Mouse (Mus musculus) embryonic facial prominence, embryonic 15.5 days (tissue): Measurements from ENCODE around the gene Gm10024. TPM values are rescaled to one million over a fixed set of nuclear protein-coding genes. Genes with fewer than 3 reads are reported as not detected.
"Not testable (repeated sequence)": the region's sequence is repeated elsewhere in the genome, so short reads cannot be mapped to it uniquely, and the experiment has no call there.

Experiments used
- ATAC-seq: fragments of 200-750 bp; cut with Nextera tagmentation; 2 replicates; pipeline ENCODE4 v1.8.0; 2017; ENCODE audit warnings: low read depth, moderate TSS enrichment; ENCODE audit not compliant: insufficient number of reproducible peaks, low FRiP score, low TSS enrichment
- H3K27ac ChIP-seq: fragments of 300-500 bp; sonication (generic); replicated peaks from 2 replicates; pipeline ENCODE4 v1.5.1; 2015; ENCODE audit warnings: mild to moderate bottlenecking, inconsistent platforms
- H3K27me3 ChIP-seq: fragments of 300-500 bp; sonication (generic); 2 replicates; pipeline ENCODE4 v1.6.1; 2015; ENCODE audit warnings: inconsistent platforms
- H3K36me3 ChIP-seq: fragments of 300-500 bp; sonication (generic); 2 replicates; pipeline ENCODE4 v1.6.1; 2015; ENCODE audit warnings: mild to moderate bottlenecking, inconsistent platforms
- H3K4me1 ChIP-seq: fragments of 300-500 bp; sonication (generic); 2 replicates; pipeline ENCODE4 v1.6.1; 2015; ENCODE audit warnings: inconsistent platforms
- H3K4me2 ChIP-seq: fragments of 300-500 bp; sonication (generic); replicated peaks from 2 replicates; pipeline ENCODE4 v1.6.1; 2015; ENCODE audit warnings: mild to moderate bottlenecking, inconsistent platforms
- H3K4me3 ChIP-seq: fragments of 300-500 bp; sonication (generic); replicated peaks from 2 replicates; pipeline ENCODE4 v1.5.1; 2015; ENCODE audit warnings: mild to moderate bottlenecking, inconsistent platforms
- H3K9ac ChIP-seq: fragments of 300-500 bp; sonication (generic); 2 replicates; pipeline ENCODE4 v1.6.1; 2015; ENCODE audit warnings: inconsistent platforms
- H3K9me3 ChIP-seq: fragments of 300-500 bp; sonication (generic); replicated peaks from 2 replicates; pipeline ENCODE4 v1.6.1; 2016; ENCODE audit warnings: inconsistent platforms
- WGBS: fragments of 180-500 bp; shearing (Covaris S2); methylation state at CpG from one replicate; pipeline ENCODE4 v1.1.7; 2015; 5-methylcytosine and 5-hydroxymethylcytosine counted together
- polyA plus RNA-seq: library from polyadenylated mRNA; unstranded; fragments of >200 nt; fragmentation: Nextera tagmentation; extraction: Ambion mirVana; gene quantifications from 2 replicates; pipeline ENCODE4 v1.2.1, GENCODE M21; 2015

Gene Gm10024
- polyA plus RNA-seq, 1 experiment from 2014 or later: 2.8 TPM

GRCm38 (mm10) chr10:77735928-77736327, 24.7 kb downstream of the Gm10024 start:
- Histone ChIP-seq H3K9ac (no peak overlapping the region), H3K4me3 (no peak overlapping the region), H3K36me3 (no peaks in the 10 kb centered on the region), H3K27me3 (no peaks in the 10 kb centered on the region), H3K4me2 (no peak overlapping the region), H3K9me3 (no peaks in the 10 kb centered on the region), H3K4me1 (no peaks in the 10 kb centered on the region), H3K27ac (no peak overlapping the region)
- WGBS: 68% methylated on average over 1 of the region's 1 CpGs
- no peak for ATAC-seq

GRCm38 (mm10) chr10:77738929-77739328, 27.7 kb downstream of the Gm10024 start:
- Histone ChIP-seq H3K9me3 (no peaks in the 10 kb centered on the region), H3K4me2 (no peak overlapping the region), H3K36me3 (no peaks in the 10 kb centered on the region), H3K4me1 (0 out of 2 replicates have a peak, but pooled peaks cover 4% of the 10 kb centered on the region), H3K9ac (no peak overlapping the region), H3K27ac (no peak overlapping the region), H3K27me3 (no peaks in the 10 kb centered on the region), H3K4me3 (no peak overlapping the region)
- ATAC-seq: no peak
- 88% methylated on average over 4 of the region's 4 CpGs for WGBS

DNA sequence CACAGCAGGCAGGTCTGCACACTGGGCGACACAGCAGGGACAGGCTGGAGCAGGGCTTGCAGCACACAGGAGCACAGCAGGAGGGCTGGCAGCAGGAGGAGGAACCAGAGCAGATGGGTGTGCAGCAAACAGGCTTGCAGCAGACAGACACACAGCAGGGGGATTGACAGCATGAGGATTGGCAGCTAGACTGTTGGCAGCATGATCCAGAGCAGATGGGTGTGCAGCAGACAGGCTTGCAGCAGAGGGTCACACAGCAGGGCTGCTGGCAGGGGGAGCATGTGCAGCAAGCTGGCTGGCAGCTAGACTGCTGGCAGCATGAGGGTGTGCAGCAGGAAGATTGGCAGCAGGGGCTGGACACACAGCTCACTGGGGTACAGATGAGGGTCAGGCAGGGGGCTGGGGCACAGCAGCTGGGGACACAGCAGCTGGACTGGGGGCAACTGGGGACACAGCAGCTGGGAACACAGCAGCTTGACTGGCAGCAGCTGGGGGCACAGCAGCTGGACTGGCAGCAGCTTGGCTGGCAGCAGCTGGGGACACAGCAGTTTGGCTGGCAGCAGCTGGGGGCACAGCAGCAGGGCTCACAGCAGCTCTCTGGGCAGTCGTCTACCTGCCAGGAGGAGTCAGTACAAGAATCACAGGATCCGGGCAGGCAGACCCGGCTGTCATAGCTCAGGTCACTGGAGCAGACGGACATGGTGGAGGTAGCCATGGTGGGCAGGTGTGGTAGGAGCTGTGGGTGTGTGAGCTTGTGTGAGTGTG, 30.8 kb downstream of the Gm10024 start, which contains the start of gene Gm18596:
Gene Gm18596 (minus strand): TSS at position 715 of the 765 bp plus-strand sequence.
- H3K27ac ChIP-seq, H3K27me3 ChIP-seq, ATAC-seq, H3K36me3 ChIP-seq, H3K4me3 ChIP-seq, H3K4me1 ChIP-seq, H3K9me3 ChIP-seq, H3K4me2 ChIP-seq, H3K9ac ChIP-seq: not testable (repeated sequence)
- WGBS: 55% methylated on average over 5 of the region's 5 CpGs

GRCm38 (mm10) chr10:77750686-77751085, 39.4 kb downstream of the Gm10024 start:
- ATAC-seq, H3K36me3 ChIP-seq, H3K4me1 ChIP-seq, H3K4me3 ChIP-seq, H3K9me3 ChIP-seq, H3K4me2 ChIP-seq, H3K27ac ChIP-seq, H3K27me3 ChIP-seq, H3K9ac ChIP-seq: not testable (repeated sequence)
- 78% methylated on average over 1 of the region's 1 CpGs for WGBS

DNA sequence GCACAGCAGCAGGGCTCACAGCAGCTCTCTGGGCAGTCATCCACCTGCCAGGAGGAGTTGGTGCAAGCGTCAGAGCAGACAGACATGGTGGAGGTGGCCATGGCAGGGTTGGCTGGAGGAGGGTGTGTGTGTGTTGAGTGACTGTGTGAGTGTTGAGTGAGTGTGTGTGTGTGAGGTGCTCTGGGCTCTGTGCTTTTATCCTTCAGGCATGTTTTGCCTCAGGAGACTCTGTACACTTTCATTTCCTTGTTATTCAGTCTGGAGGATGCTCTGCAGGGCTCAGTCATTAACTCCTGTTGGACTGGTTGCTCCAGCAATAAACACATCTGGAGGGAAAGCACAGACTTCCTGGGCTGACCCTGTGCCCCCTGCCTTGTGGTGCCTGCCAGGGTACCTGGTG, 40.0 kb downstream of the Gm10024 start, which contains the start of gene Gm9736:
Gene Gm9736 (minus strand): TSS at position 101 of the 400 bp plus-strand sequence.
- not testable (repeated sequence) for H3K27me3 ChIP-seq, H3K36me3 ChIP-seq, H3K4me3 ChIP-seq, H3K27ac ChIP-seq, H3K4me1 ChIP-seq, H3K9ac ChIP-seq, H3K4me2 ChIP-seq, ATAC-seq, H3K9me3 ChIP-seq
- 47% methylated on average over 1 of the region's 1 CpGs for WGBS

DNA sequence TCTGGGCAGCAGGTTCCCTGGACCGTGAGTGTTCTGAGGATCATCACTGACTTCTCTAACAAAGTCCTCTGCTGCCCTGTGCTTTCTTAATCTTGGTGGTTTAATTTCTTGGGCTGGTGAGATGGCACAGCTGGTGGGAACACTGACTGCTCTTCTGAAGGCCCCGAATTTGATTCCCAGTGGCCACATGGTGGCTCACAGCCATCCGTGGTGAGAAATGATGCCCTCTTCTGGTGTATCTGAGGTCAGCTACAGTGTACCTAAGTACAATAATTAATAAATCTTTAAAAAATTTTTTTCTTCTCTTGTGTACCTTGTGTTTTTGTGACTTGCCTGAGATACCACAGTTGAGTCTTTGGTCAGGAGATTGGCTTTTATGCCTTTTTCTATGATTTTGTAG, 41.1 kb downstream of the Gm10024 start:
- not testable (repeated sequence) for H3K9ac ChIP-seq, H3K4me2 ChIP-seq, H3K4me1 ChIP-seq, H3K27ac ChIP-seq, H3K36me3 ChIP-seq, H3K4me3 ChIP-seq, ATAC-seq, H3K9me3 ChIP-seq, H3K27me3 ChIP-seq
- WGBS: 57% methylated on average over 3 of the region's 3 CpGs

GRCm38 (mm10) chr10:77753448-77753847, 42.2 kb downstream of the Gm10024 start:
- Histone ChIP-seq H3K27me3 (no peaks in the 10 kb centered on the region), H3K27ac (no peak overlapping the region), H3K4me3 (no peak overlapping the region), H3K9me3 (no peaks in the 10 kb centered on the region), H3K9ac (no peak overlapping the region), H3K4me1 (no peaks in the 10 kb centered on the region), H3K36me3 (no peaks in the 10 kb centered on the region), H3K4me2 (no peak overlapping the region)
- no peak for ATAC-seq

- not testable (repeated sequence) for H3K4me3 ChIP-seq, H3K9me3 ChIP-seq, H3K4me1 ChIP-seq, ATAC-seq, H3K27ac ChIP-seq, H3K27me3 ChIP-seq, H3K36me3 ChIP-seq, H3K9ac ChIP-seq, H3K4me2 ChIP-seq
- WGBS: 80% methylated on average over 1 of the region's 1 CpGs
Observed at GRCm38 (mm10) chr10:77759582-77759981, 48.3 kb downstream of the Gm10024 start, which contains the start of gene Gm3233. TSS of gene Gm3233 (minus strand) at chr10:77759682.

Other genes starting within 250 kb of the Gm10024 start
- 37.5 and 38.8 TPM in 2 replicates for gene Fam207a, start 195.7 kb upstream of the Gm10024 start, polyA plus RNA-seq
- 2.8 and 3.3 TPM in 2 replicates for gene Itgb2, start 181.2 kb upstream of the Gm10024 start, polyA plus RNA-seq
- 135 and 136 TPM in 2 replicates for gene Pttg1ip, start 129.7 kb upstream of the Gm10024 start, polyA plus RNA-seq
- gene Sumo3, start 105.4 kb upstream of the Gm10024 start, polyA plus RNA-seq: 323 and 339 TPM in 2 replicates
- 3.1 TPM in 1 of 2 replicates, not detected in the other for gene Gm49325, start 105.3 kb upstream of the Gm10024 start, polyA plus RNA-seq
- 92.2 and 102 TPM in 2 replicates for gene Ube2g2, start 89.2 kb upstream of the Gm10024 start, polyA plus RNA-seq
- 3.3 and 3.4 TPM in 2 replicates for gene Tspear, start 24.9 kb upstream of the Gm10024 start, polyA plus RNA-seq
- 0.60 and 0.85 TPM in 2 replicates for gene Gm19402, start 20.7 kb upstream of the Gm10024 start, polyA plus RNA-seq
- gene Gm9508, start 14.2 kb upstream of the Gm10024 start, polyA plus RNA-seq: 1.0 and 1.9 TPM in 2 replicates
- gene Gm10272, start 4.8 kb upstream of the Gm10024 start, polyA plus RNA-seq: 0.59 TPM in 1 of 2 replicates, not detected in the other
- gene Gm10142, start 4.3 kb downstream of the Gm10024 start, polyA plus RNA-seq: 0.56 and 1.5 TPM in 2 replicates
- 1.1 and 1.8 TPM in 2 replicates for gene Krtap12-1, start 9.1 kb downstream of the Gm10024 start, polyA plus RNA-seq
- 0.75 and 1.2 TPM in 2 replicates for gene Gm10100, start 15.0 kb downstream of the Gm10024 start, polyA plus RNA-seq
- gene Gm18596, start 31.2 kb downstream of the Gm10024 start, polyA plus RNA-seq: 1.5 and 1.7 TPM in 2 replicates
- 1.5 and 1.9 TPM in 2 replicates for gene Gm9736, start 39.9 kb downstream of the Gm10024 start, polyA plus RNA-seq
- gene Gm3233, start 48.2 kb downstream of the Gm10024 start, polyA plus RNA-seq: 0.41 and 0.77 TPM in 2 replicates
- gene Gm3238, start 59.9 kb downstream of the Gm10024 start, polyA plus RNA-seq: 0.92 TPM in 1 of 2 replicates, not detected in the other
- 1.3 and 1.7 TPM in 2 replicates for gene Gm7138, start 65.5 kb downstream of the Gm10024 start, polyA plus RNA-seq
- not detected in 2 replicates for gene Gm3250, start 71.1 kb downstream of the Gm10024 start, polyA plus RNA-seq
- gene Gm7137, start 76.7 kb downstream of the Gm10024 start, polyA plus RNA-seq: 0.54 TPM in 1 of 2 replicates, not detected in the other
- 0.91 and 1.0 TPM in 2 replicates for gene Gm9639, start 83.6 kb downstream of the Gm10024 start, polyA plus RNA-seq
- gene Gm19668, start 87.7 kb downstream of the Gm10024 start, polyA plus RNA-seq: 0.24 and 0.55 TPM in 2 replicates
- gene Gm9507, start 100.4 kb downstream of the Gm10024 start, polyA plus RNA-seq: 2.0 and 2.1 TPM in 2 replicates
- 2.8 and 3.4 TPM in 2 replicates for gene Gm2696, start 103.2 kb downstream of the Gm10024 start, polyA plus RNA-seq
- 2.6 and 5.3 TPM in 2 replicates for gene Krtap10-4, start 115.6 kb downstream of the Gm10024 start, polyA plus RNA-seq
- 2.9 and 3.8 TPM in 2 replicates for gene Krtap10-10, start 124.5 kb downstream of the Gm10024 start, polyA plus RNA-seq
- gene Gm36176, start 135.3 kb downstream of the Gm10024 start, polyA plus RNA-seq: 0.73 and 0.88 TPM in 2 replicates
- gene Gm10318, start 141.4 kb downstream of the Gm10024 start, polyA plus RNA-seq: 3.0 and 3.4 TPM in 2 replicates
- 2.4 and 3.3 TPM in 2 replicates for gene Gm3285, start 150.5 kb downstream of the Gm10024 start, polyA plus RNA-seq
- gene Lrrc3, start 191.1 kb downstream of the Gm10024 start, polyA plus RNA-seq: 4.3 and 5.0 TPM in 2 replicates